In the genomic region with DNA sequence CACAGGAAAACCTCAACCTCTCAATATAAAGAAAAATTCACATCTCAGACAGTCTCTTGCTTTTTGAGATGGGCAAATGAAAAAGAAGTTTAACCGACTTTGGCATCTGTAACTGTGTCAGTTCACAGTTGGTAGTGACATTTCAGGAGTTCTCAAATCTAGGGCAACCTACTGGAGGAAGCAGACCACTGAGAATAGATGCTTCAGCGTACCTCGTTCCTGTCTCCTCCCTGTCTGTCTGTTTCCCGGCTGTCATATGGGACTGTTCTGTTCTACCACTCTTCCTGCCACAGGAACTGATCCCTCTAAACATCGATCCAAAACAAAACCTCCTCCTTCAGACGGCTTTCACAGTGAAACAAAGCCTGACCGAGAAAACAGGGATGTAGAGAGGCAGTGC, we compare ENCODE assay signal across 28 mouse cellular contexts. TPM values are rescaled to one million over a fixed set of nuclear protein-coding genes. Genes with fewer than 3 reads are reported as not detected.
"Had no signal": no experiment of that assay in that cellular context is flagged by ENCODE, and none has a peak within 500 bp of the region (broad histone marks: within the 10 kb centered on the region; RNA-seq: fewer than 3 reads in every experiment).

No protein-coding gene starts in this region.

- DNase-seq: gastrocnemius, postnatal 14 days; gastrocnemius, postnatal 36 days; heart, adult 11 months; heart, adult 2 months; heart, postnatal 14 days; heart, postnatal 36 days; kidney, adult 11 months; kidney, adult 2 months; kidney, adult 9 months; kidney, postnatal 14 days; kidney, postnatal 36 days; layer of hippocampus, postnatal 36 days; left cerebral cortex, postnatal 4 days; liver, embryonic 13.5 days had no signal

- H3K9ac ChIP-seq: heart, embryonic 13.5 days; heart, embryonic 15.5 days; hindbrain, embryonic 13.5 days; hindbrain, embryonic 15.5 days; kidney, embryonic 15.5 days; limb, embryonic 13.5 days; limb, embryonic 15.5 days; liver, embryonic 13.5 days; liver, embryonic 15.5 days; liver, postnatal 0 days had no signal

- ATAC-seq: hindbrain, postnatal 0 days; intestine, embryonic 16.5 days; liver, postnatal 0 days had no signal

- H3K27me3 ChIP-seq: heart, embryonic 13.5 days; heart, embryonic 15.5 days; hindbrain, embryonic 13.5 days; hindbrain, embryonic 15.5 days; kidney, embryonic 15.5 days; limb, embryonic 13.5 days; limb, embryonic 15.5 days; liver, embryonic 13.5 days; liver, embryonic 15.5 days had no signal

- H3K4me1 ChIP-seq: heart, embryonic 13.5 days; heart, embryonic 15.5 days; kidney, embryonic 15.5 days; limb, embryonic 13.5 days; limb, embryonic 15.5 days; liver, embryonic 13.5 days had no signal

- H3K4me2 ChIP-seq: heart, embryonic 11.5 days; heart, embryonic 13.5 days; heart, embryonic 15.5 days; hindbrain, embryonic 13.5 days; hindbrain, embryonic 15.5 days; kidney, embryonic 15.5 days; limb, embryonic 13.5 days; limb, embryonic 15.5 days; liver, embryonic 13.5 days; liver, embryonic 15.5 days had no signal

- H3K9me3 ChIP-seq: heart, embryonic 13.5 days; heart, embryonic 15.5 days; hindbrain, embryonic 13.5 days; hindbrain, embryonic 15.5 days; kidney, embryonic 15.5 days; limb, embryonic 13.5 days; limb, embryonic 15.5 days; liver, embryonic 13.5 days; liver, embryonic 15.5 days had no signal

- H3K4me3 ChIP-seq: heart, adult 2 months; heart, embryonic 13.5 days; heart, embryonic 15.5 days; hindbrain, embryonic 13.5 days; hindbrain, embryonic 15.5 days; kidney, embryonic 15.5 days; limb, embryonic 13.5 days; limb, embryonic 15.5 days; liver, embryonic 13.5 days; liver, embryonic 15.5 days had no signal

- H3K27ac ChIP-seq: heart, adult 2 months; heart, embryonic 13.5 days; heart, embryonic 15.5 days; hindbrain, embryonic 13.5 days; hindbrain, embryonic 15.5 days; hindbrain, postnatal 0 days; kidney, embryonic 15.5 days; kidney, postnatal 0 days; limb, embryonic 13.5 days; limb, embryonic 15.5 days; liver, embryonic 13.5 days; liver, embryonic 15.5 days had no signal

RNA-seq across cellular contexts. Expression of a gene that starts 34.7 kb away (rescaled TPM):
- total RNA-seq: liver, adult 2 months had no signal
- polyA plus RNA-seq: liver, adult 2 months had no signal
